Mouse (Mus musculus): ENCODE data around the gene Casp9.

Casp9 gene

GRCm38 (mm10) chr4:141779828-141780227 is 13.6 kb upstream of the Casp9 start:
- DNase-seq (ENCODE audit: low spot score in 2 of 2) = no peak

- no peak for DNase-seq (ENCODE audit: low spot score in 2 of 2)
These were observed 12.0 kb upstream of the Casp9 start for GRCm38 (mm10) chr4:141781201-141781985.

- DNase-seq (ENCODE audit: low spot score in 2 of 2) = no peak
These were observed 8.6 kb upstream of the Casp9 start for GRCm38 (mm10) chr4:141784835-141785234.

- no peak for DNase-seq (ENCODE audit: low spot score in 2 of 2)
These were observed 7.3 kb upstream of the Casp9 start for GRCm38 (mm10) chr4:141786141-141786540.

GRCm38 (mm10) chr4:141787046-141787445 is 6.4 kb upstream of the Casp9 start:
- DNase-seq (ENCODE audit: low spot score in 2 of 2) = no peak

- DNase-seq (ENCODE audit: low spot score in 2 of 2) = no peak
These were observed 6.0 kb upstream of the Casp9 start for GRCm38 (mm10) chr4:141787462-141787861.

- peak; percentile 11 to 28 for DNase-seq (ENCODE audit: low spot score in 2 of 2)
These were observed 3.7 kb upstream of the Casp9 start for GRCm38 (mm10) chr4:141789564-141790218.

- DNase-seq (ENCODE audit: low spot score in 2 of 2) = peak; percentile 98
These were observed 2.9 kb upstream of the Casp9 start, which contains the start of gene Dnajc16 for GRCm38 (mm10) chr4:141790524-141790990. Gene Dnajc16 (minus strand): TSS chr4:141790931.

GRCm38 (mm10) chr4:141791486-141791885 is 1.9 kb upstream of the Casp9 start:
- no peak for DNase-seq (ENCODE audit: low spot score in 2 of 2)

DNA sequence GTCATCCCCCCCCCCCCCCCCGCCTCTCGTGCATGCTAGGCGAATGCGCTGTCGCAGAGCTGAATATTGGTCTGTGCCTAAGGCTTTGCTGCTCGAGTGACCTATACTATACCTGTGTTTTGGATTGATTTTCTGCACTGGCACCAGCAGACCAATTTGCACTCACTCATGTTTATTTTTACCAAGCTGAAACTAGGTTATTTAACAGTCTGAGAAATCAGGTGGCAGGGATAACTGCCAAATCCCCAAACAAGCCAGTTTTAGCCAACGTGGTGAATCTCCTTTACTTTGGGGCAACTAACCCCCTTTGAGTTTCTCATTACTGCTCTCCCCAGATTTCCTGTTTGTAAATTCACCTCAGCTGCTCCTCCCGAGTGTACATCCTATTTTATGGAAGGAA is 1.5 kb upstream of the Casp9 start:
- no peak for DNase-seq (ENCODE audit: low spot score in 2 of 2)

- DNase-seq (ENCODE audit: low spot score in 2 of 2) = no peak
These were observed 694 bp upstream of the Casp9 start for GRCm38 (mm10) chr4:141792554-141793281.

DNA sequence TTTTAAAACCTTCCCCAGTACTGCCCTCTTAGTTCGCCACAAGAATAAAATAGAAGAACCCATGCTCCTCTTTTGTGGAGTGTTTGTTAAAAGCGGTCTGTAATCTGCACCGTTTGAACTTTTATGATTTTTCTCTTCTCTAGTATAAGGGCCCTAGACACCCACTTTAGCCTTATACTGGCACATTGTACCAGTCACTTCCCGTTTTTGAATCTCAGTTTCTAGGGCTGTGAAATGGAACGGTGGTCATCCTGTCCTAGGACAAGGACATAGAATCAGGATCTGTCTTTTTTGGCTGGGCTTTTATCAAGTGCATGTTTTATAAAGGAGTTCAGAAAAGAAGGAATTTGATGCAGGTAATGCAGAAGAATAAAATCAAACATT is 732 bp downstream of the Casp9 start:
- peak in 1 of 2 experiments; percentile 23 for DNase-seq (ENCODE audit: low spot score in 2 of 2)

DNA sequence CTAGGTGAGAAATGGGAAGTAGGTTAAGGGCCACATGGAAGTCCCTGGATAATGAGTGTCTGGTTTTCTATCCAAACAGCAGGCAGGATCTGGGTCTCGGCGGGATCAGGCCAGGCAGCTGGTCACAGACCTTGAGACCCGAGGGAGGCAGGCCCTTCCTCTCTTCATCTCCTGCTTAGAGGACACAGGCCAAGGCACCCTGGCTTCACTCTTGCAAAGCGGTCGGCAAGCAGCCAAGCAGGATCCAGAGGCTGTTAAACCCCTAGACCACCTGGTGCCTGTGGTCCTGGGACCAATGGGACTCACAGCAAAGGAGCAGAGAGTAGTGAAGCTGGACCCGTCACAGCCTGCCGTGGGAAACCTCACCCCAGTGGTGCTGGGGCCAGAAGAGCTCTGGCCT is 2.9 kb downstream of the Casp9 start:
- DNase-seq (ENCODE audit: low spot score in 2 of 2) = peak in 1 of 2 experiments; percentile 14

- no peak for DNase-seq (ENCODE audit: low spot score in 2 of 2)
These were observed 3.5 kb downstream of the Casp9 start for GRCm38 (mm10) chr4:141796954-141797353.

DNA sequence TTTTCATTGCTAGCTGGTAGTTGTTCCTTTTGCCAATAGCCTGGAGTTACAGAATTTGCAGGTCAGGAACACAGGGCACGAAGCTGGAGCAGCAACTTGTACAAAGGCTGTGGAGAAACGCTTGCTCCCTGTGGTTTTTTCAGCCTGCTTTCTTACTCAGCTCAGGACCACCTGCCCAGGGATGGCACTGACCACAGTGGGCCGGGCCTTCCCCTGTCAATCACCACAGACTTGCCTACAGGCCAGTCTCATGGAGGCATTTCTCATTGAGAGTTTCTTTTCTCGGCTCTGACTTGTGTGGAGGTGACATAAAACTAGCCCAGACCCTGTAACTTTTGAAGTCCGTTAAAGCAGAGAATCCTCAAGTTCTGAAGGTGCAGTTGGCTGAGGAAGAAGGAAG is 4.1 kb downstream of the Casp9 start:
- DNase-seq (ENCODE audit: low spot score in 2 of 2) = no peak

DNA sequence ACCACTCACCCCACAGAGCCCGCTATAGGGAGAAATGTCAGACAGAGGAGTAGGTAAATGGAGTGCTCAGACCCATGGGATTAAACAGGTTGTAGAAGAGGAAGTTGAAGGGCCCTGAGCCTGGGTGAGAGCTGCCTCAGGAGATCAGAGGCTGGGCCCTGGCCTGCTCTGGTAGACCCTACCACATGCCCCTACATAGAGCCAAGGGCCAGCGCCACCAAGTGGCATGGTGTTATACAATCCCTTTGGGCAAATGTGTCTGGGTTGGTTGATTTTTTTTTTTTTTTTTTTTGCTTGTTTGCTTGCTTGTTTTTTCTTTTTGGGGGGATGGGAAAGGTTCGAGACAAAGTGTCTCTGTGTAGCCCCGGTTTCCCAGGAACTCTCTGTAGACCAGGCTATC is 10.7 kb downstream of the Casp9 start:
- no peak for DNase-seq (ENCODE audit: low spot score in 2 of 2)

DNA sequence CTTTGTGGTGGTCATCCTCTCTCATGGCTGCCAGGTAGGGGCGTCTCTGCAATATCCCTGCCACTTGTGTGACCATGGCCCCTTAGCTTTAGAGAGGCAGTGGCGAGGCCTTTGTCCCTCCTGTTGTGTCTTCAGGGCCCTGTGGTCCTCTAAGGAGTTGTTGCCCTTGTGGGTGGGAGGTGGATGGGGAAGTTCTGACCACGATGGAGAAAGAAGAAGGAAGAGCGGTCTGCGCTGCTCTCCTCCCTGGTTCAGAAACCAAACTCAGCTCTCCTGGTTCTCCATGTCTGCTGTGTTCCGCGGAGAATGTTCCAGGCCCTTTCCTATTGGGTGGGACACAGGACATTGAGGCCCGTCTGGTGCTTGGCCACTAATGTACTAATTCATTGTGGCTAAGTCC is 12.5 kb downstream of the Casp9 start:
- no peak for DNase-seq (ENCODE audit: low spot score in 2 of 2)

DNA sequence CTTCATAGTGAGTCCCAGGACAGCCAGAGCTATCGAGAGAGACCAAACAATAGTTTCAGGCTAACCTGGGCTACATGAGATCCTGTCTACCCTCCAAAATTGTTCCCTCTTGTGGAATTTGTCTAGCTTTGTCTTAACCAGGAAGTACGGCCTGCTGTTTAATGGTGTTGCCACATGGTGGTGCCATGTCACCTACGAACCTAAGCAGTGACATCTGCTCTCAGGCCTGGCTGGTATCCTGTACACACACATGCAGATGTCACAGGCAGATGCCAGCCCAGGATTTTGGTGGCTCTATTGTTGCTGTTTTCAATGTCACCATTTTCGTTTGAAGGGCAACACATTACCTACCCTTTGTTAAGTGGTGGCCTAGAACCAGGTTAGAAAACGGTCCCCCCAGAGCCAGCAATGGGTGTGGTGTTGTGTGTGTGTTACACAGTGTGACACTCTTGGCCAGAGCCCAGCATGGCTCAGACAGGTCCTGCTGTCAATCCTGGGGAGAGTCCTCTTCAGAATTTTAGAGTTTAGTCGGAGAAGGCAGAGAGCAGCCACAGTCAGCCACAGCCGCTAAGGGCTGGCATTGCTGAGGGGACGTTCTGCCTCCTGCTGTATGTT is 16.5 kb downstream of the Casp9 start:
- no peak for DNase-seq (ENCODE audit: low spot score in 2 of 2)

DNA sequence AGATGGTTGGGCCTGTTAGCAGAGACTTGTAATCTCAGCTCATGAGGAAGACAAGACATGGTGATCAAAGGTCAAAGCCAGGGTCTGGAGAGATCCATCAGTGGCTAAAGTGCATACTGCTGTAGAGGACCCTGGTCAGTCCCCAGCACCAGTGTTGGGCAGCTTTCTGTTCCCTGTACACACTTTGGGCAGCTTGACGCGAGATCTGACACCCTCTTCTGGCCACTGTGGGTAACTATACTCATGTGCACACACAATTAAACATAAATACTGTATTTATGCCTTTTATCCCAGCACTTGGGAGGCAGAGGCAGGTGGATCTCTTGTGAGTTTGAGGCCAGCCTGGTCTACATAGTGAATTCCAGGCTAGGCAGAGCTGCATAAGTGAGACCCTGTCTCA is 17.6 kb downstream of the Casp9 start:
- no peak for DNase-seq (ENCODE audit: low spot score in 2 of 2)

GRCm38 (mm10) chr4:141811375-141811774 is 18.0 kb downstream of the Casp9 start:
- DNase-seq (ENCODE audit: low spot score in 2 of 2) = no peak

GRCm38 (mm10) chr4:141816267-141816666 is 22.9 kb downstream of the Casp9 start:
- DNase-seq (ENCODE audit: low spot score in 2 of 2) = no peak

Measured in heart, adult 9 months (tissue).